17 mouse cellular contexts compared by ENCODE assay signal in genomic region chr5:113351768-113352167, GRCm38 (mm10). TPM values are rescaled to one million over a fixed set of nuclear protein-coding genes. Genes with fewer than 3 reads are reported as not detected.
DNase-seq lines count a peak whose midpoint lies in the region; ATAC-seq and TF ChIP-seq lines count a peak whose summit lies in the region.
"Had no signal": no experiment of that assay in that cellular context is flagged by ENCODE, and none has a peak within 500 bp of the region (broad histone marks: within the 10 kb centered on the region; RNA-seq: fewer than 3 reads in every experiment).

No protein-coding gene starts in this region.

- H3K4me2 ChIP-seq in lung, postnatal 0 days (replicated peaks; ENCODE audit: low read depth, low read length), result no peak overlapping the region
- H3K4me2 ChIP-seq: liver, embryonic 11.5 days had no signal

- no peak for TF ChIP-seq CTCF in lung, postnatal 0 days (IDR thresholded peaks at IDR 0.05)
- no peak for TF ChIP-seq CTCF in brain, embryonic 14.5 days (IDR thresholded peaks at IDR 0.05; ENCODE audit: borderline replicate concordance, extremely low read depth, insufficient read depth, insufficient read length)

- no peak for ATAC-seq in lung, postnatal 0 days

- no peak overlapping the region for H3K9ac ChIP-seq in lung, postnatal 0 days (replicated peaks; ENCODE audit: low read depth)

- H3K27ac ChIP-seq in lung, postnatal 0 days (ENCODE audit: low read length), result no peak overlapping the region
- H3K27ac ChIP-seq: gastrocnemius, adult 2 months had no signal

- TF ChIP-seq EP300 in lung, postnatal 0 days (IDR thresholded peaks at IDR 0.05), result no peak

- H3K36me3 ChIP-seq in lung, postnatal 0 days (ENCODE audit: insufficient read depth, low read length), result no peaks in the 10 kb centered on the region

- H3K9me3 ChIP-seq in lung, postnatal 0 days (ENCODE audit: low read length), result no peaks in the 10 kb centered on the region

- DNase-seq in embryo, embryonic 10.5 days (ENCODE audit: low spot score), result peak; percentile 65
- no peak for DNase-seq in embryo, embryonic 11 days
- peak; percentile 57 for DNase-seq in lung, postnatal 0 days (ENCODE audit: low spot score)
- DNase-seq in lung, postnatal 36 days, result no peak
- DNase-seq in brain, embryonic 14.5 days (ENCODE audit: low read depth), result peak; percentile 88
- DNase-seq in layer of hippocampus, adult 9-10 months (ENCODE audit: low spot score), result peak; percentile 35
- DNase-seq in gastrocnemius, postnatal 25 days, result no peak
- DNase-seq in kidney, postnatal 4 days, result no peak
- DNase-seq: adrenal gland, postnatal 10 days; gastrocnemius, adult 2 months; heart, postnatal 4 days; kidney, adult 9 months; lung, postnatal 14 days had no signal

- H3K27me3 ChIP-seq in lung, postnatal 0 days (replicated peaks; ENCODE audit: insufficient read depth, low read length), result peaks cover 10% of the 10 kb centered on the region; the same call in 1 of the 2 replicates

- H3K4me3 ChIP-seq in lung, postnatal 0 days (ENCODE audit: low read depth, low read length), result no peak overlapping the region
- H3K4me3 ChIP-seq: gastrocnemius, adult 2 months had no signal

- H3K4me1 ChIP-seq in lung, postnatal 0 days (ENCODE audit: insufficient read depth, low read depth, low read length), result no peaks in the 10 kb centered on the region

- WGBS in lung, postnatal 0 days, result 85% methylated on average over 3 of the region's 3 CpGs

- TF ChIP-seq POLR2A in brain, embryonic 14.5 days (IDR thresholded peaks at IDR 0.05; ENCODE audit: borderline replicate concordance, extremely low read depth, insufficient read depth, insufficient read length, poor library complexity, severe bottlenecking), result no peak

RNA-seq across cellular contexts. Expression of gene Aym1, which starts 5.3 kb away (rescaled TPM):
- polyA plus RNA-seq in lung, postnatal 0 days (2015; fragmentation: Nextera tagmentation; extraction: Ambion mirVana), result not detected in 2 replicates
- not detected in 2 replicates for polyA plus RNA-seq in brain, embryonic 14.5 days (2012; rRNA removed)
- total RNA-seq in gastrocnemius, postnatal 25 days (2021), result not detected
- total RNA-seq: adrenal gland, postnatal 10 days; common myeloid progenitor, adult 5-6 weeks; gastrocnemius, adult 2 months; heart, adult 8-10 months; heart, postnatal 4 days; left cerebral cortex, postnatal 10 days had no signal
- polyA plus RNA-seq: liver, embryonic 11.5 days had no signal

RNA-seq across cellular contexts. Expression of gene Sgsm1, which starts 41.2 kb away (rescaled TPM):
- polyA plus RNA-seq in lung, postnatal 0 days (2015; fragmentation: Nextera tagmentation; extraction: Ambion mirVana), result 1.2 and 1.5 TPM in 2 replicates
- 31.2 and 36.1 TPM in 2 replicates for polyA plus RNA-seq in brain, embryonic 14.5 days (2012; rRNA removed)
- total RNA-seq in gastrocnemius, postnatal 25 days (2021), result under 1 TPM; 0.13 to 0.67 TPM

Comparison
In these comparisons a context has a peak if more than half of its experiments do, and no peak if none do; other contexts are left out.
1. DNase-seq: peak in embryo, embryonic 10.5 days (single experiment), lung, postnatal 0 days (single experiment), brain, embryonic 14.5 days (single experiment) and layer of hippocampus, adult 9-10 months (single experiment); none in embryo, embryonic 11 days (single experiment), lung, postnatal 36 days (single experiment), gastrocnemius, postnatal 25 days (single experiment) and kidney, postnatal 4 days (0 of 2).
2. RNA of gene Sgsm1, which starts 41.2 kb away (polyA plus RNA-seq): 31.2 to 36.1 TPM in brain, embryonic 14.5 days; 1.2 to 1.5 TPM in lung, postnatal 0 days; every median in the first group is over 10 times any median in the second.